Mouse (Mus musculus): Measurements from ENCODE around the gene Arid1b. TPM values are rescaled to one million over a fixed set of nuclear protein-coding genes. Genes with fewer than 3 reads are reported as not detected.
A peak's percentile ranks its signal among the peaks of the same experiment; 100 is the strongest.

The Arid1b gene
- polyA plus RNA-seq, 1 experiment = 41.6 TPM

- TF ChIP-seq POLR2A (IDR thresholded peaks at IDR 0.05; ENCODE audit: borderline replicate concordance, extremely low read depth, insufficient read depth, insufficient read length, poor library complexity, severe bottlenecking) (no peak), CTCF (IDR thresholded peaks at IDR 0.05; ENCODE audit: borderline replicate concordance, extremely low read depth, insufficient read depth, insufficient read length) (no peak)
- no peak for DNase-seq (ENCODE audit: low read depth)
Measured at GRCm38 (mm10) chr17:5277137-5277871, 283.2 kb downstream of the Arid1b start.

GRCm38 (mm10) chr17:5280499-5281053, 286.4 kb downstream of the Arid1b start:
- no peak for DNase-seq (ENCODE audit: low read depth)
- TF ChIP-seq CTCF (IDR thresholded peaks at IDR 0.05; ENCODE audit: borderline replicate concordance, extremely low read depth, insufficient read depth, insufficient read length) (no peak), POLR2A (IDR thresholded peaks at IDR 0.05; ENCODE audit: borderline replicate concordance, extremely low read depth, insufficient read depth, insufficient read length, poor library complexity, severe bottlenecking) (no peak)

- no peak for TF ChIP-seq POLR2A (IDR thresholded peaks at IDR 0.05; ENCODE audit: borderline replicate concordance, extremely low read depth, insufficient read depth, insufficient read length, poor library complexity, severe bottlenecking)
- no peak for TF ChIP-seq CTCF (IDR thresholded peaks at IDR 0.05; ENCODE audit: borderline replicate concordance, extremely low read depth, insufficient read depth, insufficient read length)
- DNase-seq (ENCODE audit: low read depth) = peak; percentile 87
Measured at GRCm38 (mm10) chr17:5284783-5285182, 290.7 kb downstream of the Arid1b start.

- TF ChIP-seq POLR2A (IDR thresholded peaks at IDR 0.05; ENCODE audit: borderline replicate concordance, extremely low read depth, insufficient read depth, insufficient read length, poor library complexity, severe bottlenecking) = no peak
- TF ChIP-seq CTCF (IDR thresholded peaks at IDR 0.05; ENCODE audit: borderline replicate concordance, extremely low read depth, insufficient read depth, insufficient read length) = no peak
- no peak for DNase-seq (ENCODE audit: low read depth)
Measured at GRCm38 (mm10) chr17:5285877-5286440, 291.8 kb downstream of the Arid1b start.

GRCm38 (mm10) chr17:5286571-5287209, 292.6 kb downstream of the Arid1b start:
- DNase-seq (ENCODE audit: low read depth) = peak; percentile 94
- TF ChIP-seq CTCF (IDR thresholded peaks at IDR 0.05; ENCODE audit: borderline replicate concordance, extremely low read depth, insufficient read depth, insufficient read length) (no peak), POLR2A (IDR thresholded peaks at IDR 0.05; ENCODE audit: borderline replicate concordance, extremely low read depth, insufficient read depth, insufficient read length, poor library complexity, severe bottlenecking) (no peak)

GRCm38 (mm10) chr17:5287210-5287591, 293.1 kb downstream of the Arid1b start:
- TF ChIP-seq POLR2A (IDR thresholded peaks at IDR 0.05; ENCODE audit: borderline replicate concordance, extremely low read depth, insufficient read depth, insufficient read length, poor library complexity, severe bottlenecking) (no peak), CTCF (IDR thresholded peaks at IDR 0.05; ENCODE audit: borderline replicate concordance, extremely low read depth, insufficient read depth, insufficient read length) (no peak)
- no peak for DNase-seq (ENCODE audit: low read depth)

GRCm38 (mm10) chr17:5287641-5288040, 293.5 kb downstream of the Arid1b start:
- DNase-seq (ENCODE audit: low read depth) = no peak

GRCm38 (mm10) chr17:5293653-5294584, 299.8 kb downstream of the Arid1b start:
- DNase-seq (ENCODE audit: low read depth) = peak; percentile 69

More at GRCm38 (mm10) chr17:5287641-5288040, 293.5 kb downstream of the Arid1b start:
- no peak for TF ChIP-seq CTCF (IDR thresholded peaks at IDR 0.05; ENCODE audit: borderline replicate concordance, extremely low read depth, insufficient read depth, insufficient read length)
- TF ChIP-seq POLR2A (IDR thresholded peaks at IDR 0.05; ENCODE audit: borderline replicate concordance, extremely low read depth, insufficient read depth, insufficient read length, poor library complexity, severe bottlenecking) = no peak

GRCm38 (mm10) chr17:5295086-5295947, 301.2 kb downstream of the Arid1b start:
- TF ChIP-seq CTCF (IDR thresholded peaks at IDR 0.05; ENCODE audit: borderline replicate concordance, extremely low read depth, insufficient read depth, insufficient read length) = no peak
- TF ChIP-seq POLR2A (IDR thresholded peaks at IDR 0.05; ENCODE audit: borderline replicate concordance, extremely low read depth, insufficient read depth, insufficient read length, poor library complexity, severe bottlenecking) = no peak
- peak; percentile 89 for DNase-seq (ENCODE audit: low read depth)

More at GRCm38 (mm10) chr17:5293653-5294584, 299.8 kb downstream of the Arid1b start:
- TF ChIP-seq CTCF (IDR thresholded peaks at IDR 0.05; ENCODE audit: borderline replicate concordance, extremely low read depth, insufficient read depth, insufficient read length) (no peak), POLR2A (IDR thresholded peaks at IDR 0.05; ENCODE audit: borderline replicate concordance, extremely low read depth, insufficient read depth, insufficient read length, poor library complexity, severe bottlenecking) (no peak)

- TF ChIP-seq POLR2A (IDR thresholded peaks at IDR 0.05; ENCODE audit: borderline replicate concordance, extremely low read depth, insufficient read depth, insufficient read length, poor library complexity, severe bottlenecking) (no peak), CTCF (IDR thresholded peaks at IDR 0.05; ENCODE audit: borderline replicate concordance, extremely low read depth, insufficient read depth, insufficient read length) (no peak)
Measured at GRCm38 (mm10) chr17:5295948-5296262, 301.8 kb downstream of the Arid1b start.

More at GRCm38 (mm10) chr17:5295948-5296262, 301.8 kb downstream of the Arid1b start:
- DNase-seq (ENCODE audit: low read depth) = no peak
